Mouse (Mus musculus): Measurements from ENCODE around the gene Olfr502. TPM values are rescaled to one million over a fixed set of nuclear protein-coding genes. Genes with fewer than 3 reads are reported as not detected.
"Not testable (repeated sequence)": the region's sequence is repeated elsewhere in the genome, so short reads cannot be mapped to it uniquely, and the experiment has no call there.

The Olfr502 gene
- total RNA-seq (2021) = not detected
- long read RNA-seq, experiment 1 = 0 reads
- long read RNA-seq, experiment 2 = 0 reads

GRCm38 (mm10) chr7:108524965-108525364 is at the start of gene Olfr502:
TSS of gene Olfr502 (minus strand) at chr7:108525065.
- no peak for DNase-seq (ENCODE audit: low spot score in 2 of 2)

GRCm38 (mm10) chr7:108565693-108566092 is 40.8 kb upstream of the Olfr502 start, which contains the start of gene Olfr504:
TSS of gene Olfr504 (minus strand) at chr7:108565793.
- no peak for DNase-seq (ENCODE audit: low spot score in 2 of 2)

GRCm38 (mm10) chr7:108544227-108544626 is 19.4 kb upstream of the Olfr502 start, which contains the start of gene Olfr503:
TSS of gene Olfr503 (plus strand) at chr7:108544527.
- DNase-seq (ENCODE audit: low spot score in 2 of 2) = not testable (repeated sequence)

GRCm38 (mm10) chr7:108542416-108542815 is 17.6 kb upstream of the Olfr502 start:
- no peak for DNase-seq (ENCODE audit: low spot score in 2 of 2)

Other genes with a start within 250 kb of the Olfr502 start
- not detected for gene Olfr490, start 236.1 kb downstream of the Olfr502 start, total RNA-seq (2021)
- gene Olfr491, start 211.6 kb downstream of the Olfr502 start, total RNA-seq (2021) = not detected
- gene Olfr492, start 201.4 kb downstream of the Olfr502 start, total RNA-seq (2021) = not detected
- not detected for gene Olfr493, start 178.1 kb downstream of the Olfr502 start, total RNA-seq (2021)
- not detected for gene Olfr494, start 159.7 kb downstream of the Olfr502 start, total RNA-seq (2021)
- not detected for gene Olfr495, start 131.9 kb downstream of the Olfr502 start, total RNA-seq (2021)
- gene Olfr497, start 104.6 kb downstream of the Olfr502 start, total RNA-seq (2021) = not detected
- gene Olfr498, start 59.7 kb downstream of the Olfr502 start, total RNA-seq (2021) = not detected
- gene Olfr503, start 19.5 kb upstream of the Olfr502 start, total RNA-seq (2021) = not detected
- not detected for gene Olfr504, start 40.7 kb upstream of the Olfr502 start, total RNA-seq (2021)
- gene Olfr506, start 85.7 kb upstream of the Olfr502 start, total RNA-seq (2021) = not detected
- gene Olfr507, start 96.7 kb upstream of the Olfr502 start, total RNA-seq (2021) = not detected
- gene Olfr508, start 104.9 kb upstream of the Olfr502 start, total RNA-seq (2021) = not detected
- not detected for gene Olfr509, start 126.8 kb upstream of the Olfr502 start, total RNA-seq (2021)
- not detected for gene Olfr510, start 141.4 kb upstream of the Olfr502 start, total RNA-seq (2021)
- not detected for gene Olfr512, start 188.3 kb upstream of the Olfr502 start, total RNA-seq (2021)
- gene Olfr513, start 225.9 kb upstream of the Olfr502 start, total RNA-seq (2021) = not detected